Mouse (Mus musculus): ENCODE data around the gene Prkce. TPM values are rescaled to one million over a fixed set of nuclear protein-coding genes. Genes with fewer than 3 reads are reported as not detected.
A peak's percentile ranks its signal among the peaks of the same experiment; 100 is the strongest.

The Prkce gene
- total RNA-seq, 4 experiments from 2014 or later, result 11.4 to 14.5 (median 13.2) TPM

DNA sequence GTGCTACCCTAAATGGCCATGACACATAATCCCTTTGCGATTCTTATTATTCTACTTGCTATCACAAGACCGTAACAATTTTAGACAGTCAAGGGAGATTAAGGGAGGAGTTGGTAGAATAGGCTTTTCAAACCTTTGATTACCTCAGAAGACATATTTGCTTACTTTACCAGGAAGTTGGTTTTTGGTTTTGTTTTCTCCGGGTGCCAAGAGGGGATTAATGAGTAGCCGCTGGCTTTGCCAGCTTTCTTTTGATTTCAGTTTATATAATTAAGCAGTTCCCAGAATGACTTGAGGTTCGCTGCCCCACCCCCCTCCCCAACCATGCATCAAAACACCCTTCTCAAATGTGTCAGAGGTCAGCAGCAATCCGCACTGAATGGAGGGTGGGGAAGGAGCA, 384.4 kb downstream of the Prkce start:
- no peak for DNase-seq (ENCODE audit: low spot score in 2 of 2)

DNA sequence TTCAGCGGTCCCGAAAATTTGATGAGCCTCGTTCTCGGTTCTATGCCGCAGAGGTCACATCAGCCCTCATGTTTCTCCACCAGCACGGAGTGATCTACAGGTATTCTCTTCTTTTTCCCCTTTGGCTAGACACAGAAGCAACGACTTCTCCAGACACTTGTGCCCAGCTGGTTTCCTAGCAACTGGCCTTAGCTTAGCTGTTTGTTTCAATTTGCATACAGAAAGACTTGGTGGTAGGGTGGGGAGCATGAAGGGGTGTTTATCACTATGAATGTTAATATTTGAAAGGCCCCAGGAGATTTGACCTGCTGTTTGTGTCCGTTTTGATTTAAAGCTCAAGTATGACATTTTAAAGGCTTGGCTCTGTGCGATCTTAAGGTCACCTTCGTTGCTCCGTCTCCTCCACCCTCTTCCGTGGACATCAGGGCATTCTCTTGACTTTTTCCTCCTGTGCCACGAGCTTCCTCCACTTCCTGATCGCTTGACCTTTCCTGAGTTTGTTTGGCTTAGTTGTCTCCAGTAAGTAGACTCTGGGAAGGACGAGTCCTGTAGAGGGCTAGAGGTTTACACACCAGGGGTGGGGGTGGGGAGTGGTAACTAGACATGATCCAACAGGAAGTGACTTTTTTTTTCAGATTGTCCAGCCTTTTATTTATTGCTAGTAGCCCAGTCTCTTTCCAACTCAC, 391.8 kb downstream of the Prkce start:
- DNase-seq (ENCODE audit: low spot score in 2 of 2), result no peak

DNA sequence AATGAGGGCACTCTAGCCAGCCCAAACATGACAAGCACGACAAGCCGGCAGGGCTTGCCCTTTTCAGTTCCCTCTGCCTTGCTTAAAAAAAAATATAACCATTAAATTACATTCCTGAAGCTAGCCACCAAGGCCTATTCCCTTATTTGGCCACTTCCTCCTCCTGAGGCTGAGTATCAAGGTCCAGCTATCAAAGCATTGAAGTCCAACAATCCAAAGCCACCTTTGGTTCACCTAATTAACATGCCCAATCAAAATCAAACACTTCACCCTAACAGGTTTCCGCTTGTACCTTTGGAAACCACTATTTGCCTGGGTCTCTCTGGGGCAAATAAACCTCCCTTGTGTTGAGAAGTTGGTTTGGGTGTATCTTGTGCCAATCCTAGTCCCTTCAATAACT, 392.9 kb downstream of the Prkce start:
- DNase-seq (ENCODE audit: low spot score in 2 of 2), result no peak

DNA sequence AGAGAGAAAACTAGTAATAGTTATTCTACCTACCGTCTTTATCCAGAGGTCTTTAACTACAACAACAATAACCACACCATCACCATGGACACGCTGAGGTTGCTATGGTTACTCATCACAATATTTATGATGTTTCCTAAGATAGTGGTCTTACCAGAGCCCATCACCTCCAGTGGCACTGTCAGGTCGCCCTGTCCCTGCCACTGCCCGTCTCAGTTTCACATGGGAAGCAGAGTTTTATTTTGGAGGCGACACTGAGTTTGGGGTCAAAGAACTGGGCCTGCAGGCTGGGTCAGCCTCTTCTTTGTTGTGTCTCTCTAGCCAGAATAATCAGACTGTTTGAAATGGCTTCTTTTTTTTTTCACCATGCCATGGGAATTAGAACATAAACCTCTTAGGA, 402.9 kb downstream of the Prkce start:
- DNase-seq (ENCODE audit: low spot score in 2 of 2), result no peak

DNA sequence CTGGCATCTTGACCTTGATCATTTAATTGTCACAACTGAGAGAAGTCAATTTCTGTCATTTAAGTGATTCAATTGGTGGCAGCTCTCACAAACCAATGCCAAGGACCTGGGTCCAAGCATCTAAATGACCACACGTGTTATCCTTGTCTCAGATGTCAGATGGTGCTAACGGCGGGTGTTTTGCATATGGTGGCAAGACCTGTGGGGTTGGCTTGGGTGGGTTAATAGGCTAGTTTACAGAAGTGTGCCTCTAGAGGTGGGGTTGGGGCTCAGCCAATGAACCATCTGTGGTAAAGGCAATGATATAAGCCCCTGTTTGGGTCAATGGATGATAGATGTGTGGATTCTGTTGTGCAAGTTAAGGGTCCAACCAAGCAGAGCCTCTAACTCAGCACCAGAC, 403.7 kb downstream of the Prkce start:
- DNase-seq (ENCODE audit: low spot score in 2 of 2), result no peak

DNA sequence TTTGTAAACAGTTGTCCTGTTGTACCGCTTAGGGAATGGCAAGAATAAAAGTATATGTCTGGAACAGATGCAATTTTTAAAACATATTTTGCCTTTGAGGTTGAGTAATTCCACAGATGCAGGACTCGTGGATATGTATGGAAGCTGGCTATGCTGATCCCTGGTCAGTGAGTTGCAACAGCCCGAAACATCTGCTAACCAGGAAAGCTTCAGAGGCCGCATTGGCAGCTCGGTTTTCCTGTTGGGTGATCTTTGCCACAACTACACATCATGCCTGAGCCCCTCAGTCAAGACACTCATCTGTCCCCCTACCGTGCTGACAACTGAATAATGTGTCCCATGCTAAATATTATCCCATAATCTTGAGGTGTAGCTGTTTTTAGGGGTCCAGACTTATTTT, 404.6 kb downstream of the Prkce start:
- DNase-seq (ENCODE audit: low spot score in 2 of 2), result no peak

DNA sequence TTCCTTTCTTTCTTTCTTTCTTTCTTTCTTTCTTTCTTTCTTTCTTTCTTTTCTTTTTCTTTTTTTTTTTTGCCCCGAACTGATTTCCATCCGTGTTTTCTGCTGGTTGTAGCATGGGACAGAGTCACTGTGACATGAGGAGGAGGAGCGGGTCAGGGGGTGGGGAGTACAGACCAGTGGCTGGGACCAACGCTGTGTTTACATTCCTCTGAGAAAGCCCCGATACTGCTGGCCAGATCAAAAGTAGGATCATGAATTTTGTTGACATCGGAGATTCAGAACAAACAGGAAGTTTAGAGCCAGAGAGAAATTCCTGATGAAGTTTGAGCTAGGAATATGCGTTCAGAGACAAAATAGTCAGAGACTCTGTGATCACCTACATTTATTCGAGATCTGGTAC, 405.0 kb downstream of the Prkce start:
- no peak for DNase-seq (ENCODE audit: low spot score in 2 of 2)

DNA sequence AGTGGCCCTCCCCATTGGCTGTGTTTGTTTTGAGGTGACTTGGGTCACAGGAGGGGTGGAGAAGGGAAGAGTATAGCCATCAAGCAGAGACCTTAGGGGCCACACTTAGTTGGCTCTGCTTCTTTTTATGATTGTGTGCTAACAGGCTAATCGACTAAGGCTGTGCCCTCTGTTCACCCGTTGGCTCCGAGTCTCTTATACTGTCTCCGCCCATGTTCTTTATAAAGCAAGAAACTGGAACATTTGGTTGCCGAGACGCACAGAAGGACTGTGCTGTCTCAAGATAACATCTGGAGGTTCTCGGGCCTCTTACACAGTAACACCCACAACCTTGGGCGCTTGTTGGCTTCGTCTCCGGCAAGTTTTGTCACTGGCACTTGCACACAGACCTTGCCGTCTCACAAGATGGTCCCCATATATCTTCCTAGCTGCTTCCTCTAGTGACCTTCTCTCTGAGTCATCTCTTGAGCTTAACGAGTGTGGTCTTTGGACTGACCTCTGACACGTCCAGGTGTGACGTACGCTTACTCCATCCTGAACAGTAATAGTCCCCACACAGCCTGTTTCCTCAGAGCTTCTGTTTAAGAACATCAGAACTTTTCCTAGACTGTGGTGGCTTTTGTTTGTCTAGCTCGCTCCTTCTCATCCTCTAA, 406.1 kb downstream of the Prkce start:
- no peak for DNase-seq (ENCODE audit: low spot score in 2 of 2)

DNA sequence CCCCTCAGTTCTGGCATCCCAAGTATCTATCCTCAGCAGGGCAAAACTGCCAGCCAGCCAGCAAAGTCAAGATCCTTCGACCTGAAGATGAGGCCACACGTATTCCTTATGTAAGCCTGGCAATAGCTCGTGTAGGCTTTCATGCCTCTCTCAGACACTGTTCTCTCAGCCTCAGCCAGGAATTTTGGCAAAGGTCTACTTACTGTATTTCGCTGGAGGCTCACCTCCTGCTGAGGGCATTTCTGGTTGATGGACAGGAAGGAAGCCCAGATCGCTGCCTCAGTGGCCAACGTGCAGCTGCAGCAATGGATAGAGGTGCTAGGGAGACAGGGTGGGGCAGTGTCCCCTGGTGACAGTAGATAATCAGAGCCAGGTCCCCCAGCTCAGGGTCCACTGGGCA, 413.1 kb downstream of the Prkce start:
- no peak for DNase-seq (ENCODE audit: low spot score in 2 of 2)

DNA sequence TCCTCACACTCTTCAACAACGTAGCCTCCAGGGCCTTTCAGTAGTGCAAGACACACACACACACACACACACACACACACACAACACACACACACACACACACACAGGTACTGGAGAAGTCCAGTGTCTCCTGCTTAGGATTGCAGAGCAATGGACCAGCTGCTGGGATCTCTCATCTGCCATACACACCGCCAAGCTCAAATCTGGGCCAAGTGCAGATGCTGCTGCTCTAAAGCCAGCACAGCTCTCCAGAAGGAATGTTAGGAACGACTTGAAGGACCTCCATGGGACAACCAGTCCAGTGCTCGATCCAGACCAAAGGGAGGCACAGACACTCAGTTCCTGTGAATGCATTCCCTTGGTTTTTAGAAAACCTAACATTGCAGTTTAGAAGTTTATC, 414.8 kb downstream of the Prkce start:
- peak; percentile 15 to 27 for DNase-seq (ENCODE audit: low spot score in 2 of 2)

DNA sequence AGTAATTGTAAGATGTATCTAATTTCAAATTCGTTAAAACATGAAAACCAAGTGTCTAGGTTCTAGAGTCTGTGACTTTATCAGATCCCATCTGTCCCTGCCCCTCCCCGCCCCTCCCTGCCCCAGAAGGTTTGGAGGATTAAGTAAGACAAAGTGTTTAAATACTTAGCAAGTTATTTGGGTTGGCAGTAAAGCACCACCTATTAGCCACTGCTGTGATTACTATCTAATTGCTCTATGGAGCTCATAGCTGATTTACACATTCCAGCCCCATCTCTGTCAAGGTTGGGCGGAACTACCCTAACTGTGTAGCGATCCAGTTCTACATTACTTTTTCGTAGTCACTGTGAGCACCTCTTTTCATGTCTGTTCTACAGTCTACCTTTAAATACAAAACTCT, 418.9 kb downstream of the Prkce start:
- DNase-seq (ENCODE audit: low spot score in 2 of 2), result no peak

DNA sequence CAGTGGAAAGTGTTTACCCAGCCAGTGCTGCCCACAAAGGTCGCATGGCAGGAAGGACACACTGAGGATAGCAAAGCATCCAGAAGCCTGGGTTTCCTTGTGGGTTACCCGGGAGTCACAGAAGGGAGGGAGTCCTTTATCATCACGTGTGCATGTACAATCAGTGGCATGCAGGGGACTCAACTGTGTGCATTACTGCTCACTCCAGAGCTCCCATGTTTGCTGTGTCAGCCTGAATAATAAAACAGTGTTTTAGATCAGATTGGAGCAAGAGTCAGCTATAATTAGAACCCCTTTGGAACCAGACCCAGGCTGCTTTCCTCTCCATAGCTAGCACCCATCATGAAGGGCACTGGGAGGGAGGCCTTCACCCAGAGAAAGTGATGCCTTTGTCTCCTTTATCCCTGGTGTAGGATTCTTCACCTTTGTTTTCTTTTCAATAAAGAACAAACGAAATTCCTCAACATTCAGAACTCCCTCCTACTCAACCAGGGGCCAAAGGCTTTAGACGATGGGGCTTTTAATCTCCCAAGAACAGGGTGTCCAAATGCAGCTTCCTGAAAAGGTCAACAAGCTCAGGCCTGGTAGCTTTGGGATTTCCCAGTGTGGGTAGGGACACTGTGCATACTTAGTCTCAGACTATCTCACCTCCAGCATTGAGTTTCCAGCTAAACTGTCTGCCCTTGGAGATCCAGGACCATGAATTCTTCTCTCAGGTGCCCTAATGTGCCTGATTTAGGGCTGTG, 421.3 kb downstream of the Prkce start:
- DNase-seq (ENCODE audit: low spot score in 2 of 2), result no peak

DNA sequence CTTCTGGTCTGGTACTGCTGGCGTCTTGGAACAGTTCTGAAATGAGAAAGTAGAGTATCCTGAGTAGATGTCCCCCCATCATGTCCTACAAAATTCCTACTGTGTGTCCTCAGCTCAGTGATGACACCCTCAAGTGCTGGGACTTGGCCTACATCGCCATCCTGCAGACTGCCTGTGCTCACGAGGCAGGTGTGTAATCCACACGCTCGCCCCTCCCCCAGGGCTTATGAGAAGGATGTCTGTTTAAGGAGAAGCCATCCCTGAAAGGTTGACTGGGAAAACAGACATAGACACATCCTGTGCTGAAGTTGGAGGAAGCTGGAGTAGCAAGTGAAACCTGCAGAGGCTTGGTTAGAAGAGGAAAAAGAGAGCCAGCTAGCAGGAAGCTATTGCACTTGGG, 422.1 kb downstream of the Prkce start:
- DNase-seq (ENCODE audit: low spot score in 2 of 2), result no peak

DNA sequence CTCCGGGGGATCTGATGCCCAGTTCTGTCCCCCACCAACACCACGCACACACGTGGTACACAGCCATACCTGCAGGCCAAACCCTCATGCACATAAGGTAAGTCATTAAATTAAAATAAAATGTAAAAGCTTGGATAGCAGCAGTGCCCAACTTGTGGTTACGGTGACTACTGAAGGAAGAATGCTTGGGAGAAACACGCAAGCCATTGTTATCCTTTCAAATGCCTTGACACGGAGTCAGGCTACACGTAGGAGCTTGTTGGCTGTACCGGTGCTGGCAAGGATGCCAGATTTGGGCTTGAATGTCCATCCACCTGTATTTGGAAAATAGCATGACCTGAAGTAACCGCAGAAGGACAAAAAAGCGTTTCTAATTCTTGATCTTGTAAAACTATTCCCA, 423.7 kb downstream of the Prkce start:
- DNase-seq (ENCODE audit: low spot score in 2 of 2), result no peak

DNA sequence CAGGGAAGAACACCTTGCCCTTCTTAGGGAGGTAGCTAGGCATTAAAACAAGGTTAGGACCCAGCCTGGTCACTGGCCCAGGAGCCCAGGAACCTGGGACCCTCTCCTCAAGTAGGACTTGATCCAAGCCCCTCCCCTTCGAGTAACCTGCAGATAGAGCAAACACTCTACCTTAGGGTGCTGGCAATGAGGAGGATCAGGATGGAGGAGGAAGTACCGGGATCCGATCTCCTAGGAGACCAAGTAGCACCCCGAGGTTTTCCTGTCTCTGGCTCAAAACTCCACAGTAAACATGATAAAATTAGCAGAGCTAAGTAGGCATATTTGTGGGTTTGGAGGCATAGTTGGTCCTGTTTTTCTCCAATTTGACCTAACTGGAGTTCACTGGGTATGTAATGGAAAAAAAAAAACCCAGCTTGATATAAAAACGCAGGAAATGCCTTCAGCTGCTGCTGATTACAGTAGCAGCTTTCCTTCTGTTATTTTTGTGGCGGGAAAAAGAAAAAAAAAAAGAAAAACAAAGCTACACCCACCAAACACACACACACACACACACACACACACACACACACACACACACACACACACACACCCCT, 425.5 kb downstream of the Prkce start:
- DNase-seq (ENCODE audit: low spot score in 2 of 2), result no peak

DNA sequence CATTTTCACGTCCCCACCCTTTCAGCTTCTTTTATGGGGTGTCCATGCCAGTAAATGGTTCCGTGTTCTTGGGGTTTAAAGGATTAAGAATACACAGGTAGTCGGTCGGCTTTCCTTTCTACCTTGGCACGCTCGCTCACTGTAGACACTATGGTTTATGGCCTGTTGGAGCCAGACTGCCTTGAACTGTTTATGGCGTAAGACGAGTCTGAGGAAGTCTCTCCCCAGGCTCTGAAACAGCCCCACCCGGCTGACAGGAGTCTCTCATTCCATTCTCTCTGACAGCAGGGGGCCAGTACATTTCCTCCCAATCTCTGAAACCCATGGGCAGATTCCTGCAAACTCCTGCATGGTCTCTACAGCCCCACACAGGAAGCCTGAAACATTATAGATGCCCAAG, 427.9 kb downstream of the Prkce start:
- no peak for DNase-seq (ENCODE audit: low spot score in 2 of 2)

DNA sequence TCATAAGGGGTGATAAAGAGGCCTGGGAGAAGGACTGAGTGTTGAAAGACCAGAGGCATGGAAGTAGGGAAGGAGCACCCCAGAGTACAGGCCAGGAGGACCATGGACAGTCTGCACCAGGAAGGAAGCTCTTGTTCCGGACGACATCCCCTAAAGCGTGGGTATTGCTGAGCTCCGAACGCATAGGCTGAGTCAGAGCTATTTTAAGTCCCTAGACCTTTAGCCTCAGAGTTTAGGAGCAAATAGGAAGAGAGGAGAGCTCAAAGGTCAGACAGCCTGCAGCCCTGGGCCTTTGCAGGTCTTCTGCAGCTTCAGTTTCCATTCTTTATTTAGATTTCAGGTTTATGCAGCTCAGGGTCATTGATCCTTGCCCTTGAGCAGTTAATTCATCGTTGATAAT, 433.5 kb downstream of the Prkce start:
- DNase-seq (ENCODE audit: low spot score in 2 of 2), result no peak

DNA sequence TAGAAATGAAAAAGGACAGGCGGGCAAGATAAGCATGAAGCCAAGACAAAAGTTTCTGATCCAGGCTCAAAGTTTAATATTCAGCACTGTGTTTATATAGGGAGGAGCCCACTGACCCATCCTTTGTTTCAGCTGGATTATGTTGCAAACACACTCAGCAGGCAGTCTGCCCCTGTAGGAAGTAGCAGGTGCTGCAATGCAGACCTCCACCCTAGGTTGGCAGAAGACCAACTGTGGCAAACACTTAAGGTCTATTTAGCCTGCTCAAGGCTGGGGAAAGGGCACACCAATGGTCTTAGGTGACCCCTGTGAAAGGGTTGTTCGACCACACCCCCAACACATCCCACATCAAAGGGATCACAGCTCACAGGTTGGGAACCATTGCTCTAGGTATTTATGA, 434.3 kb downstream of the Prkce start:
- no peak for DNase-seq (ENCODE audit: low spot score in 2 of 2)

DNA sequence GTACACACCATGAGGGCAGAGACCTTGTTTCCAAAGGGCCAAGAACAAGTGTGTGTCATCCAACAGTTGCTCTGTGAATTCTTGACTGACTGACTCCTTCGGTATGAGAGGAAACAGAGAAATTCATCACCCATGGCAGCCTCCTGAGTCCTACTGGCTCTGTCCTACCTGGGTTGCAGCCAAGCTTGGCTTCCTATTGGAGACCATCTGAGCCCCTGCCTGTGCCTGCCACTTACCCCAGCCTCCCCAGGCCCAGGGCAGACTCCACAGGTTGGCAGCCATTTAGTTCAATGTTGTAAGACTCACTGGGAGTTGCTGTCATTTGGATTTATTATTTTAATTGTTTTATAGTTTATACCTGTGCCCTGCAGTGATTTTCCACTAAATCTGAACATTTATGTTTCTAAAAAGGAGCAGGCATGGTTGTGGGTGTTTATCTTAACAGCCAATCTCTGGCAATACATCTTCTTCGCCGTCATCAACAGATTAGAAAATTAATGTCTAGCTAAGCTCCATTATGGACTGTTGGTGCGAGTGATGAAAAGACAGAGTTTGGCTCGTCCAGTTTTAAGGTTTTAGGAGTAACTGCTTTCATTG, 436.4 kb downstream of the Prkce start:
- no peak for DNase-seq (ENCODE audit: low spot score in 2 of 2)

DNA sequence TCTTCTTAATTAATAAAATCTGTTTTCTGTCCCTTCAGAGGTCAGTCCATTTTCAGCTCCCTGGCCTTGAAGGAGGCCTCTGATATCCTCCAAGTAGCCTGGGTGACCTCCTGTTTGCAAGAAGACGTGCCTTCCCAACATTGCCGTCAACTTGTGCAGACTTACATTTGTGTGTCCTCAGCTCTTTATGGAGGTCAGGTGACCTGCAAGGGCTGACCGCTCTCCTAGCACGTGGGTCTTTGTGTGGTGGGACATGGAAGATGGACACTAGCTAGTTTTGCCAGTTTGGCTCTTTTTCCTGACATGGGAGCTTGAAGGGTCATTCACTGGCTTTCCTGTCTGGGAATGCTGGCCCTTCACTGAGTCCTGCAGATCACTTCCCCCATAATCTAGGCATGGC, 440.4 kb downstream of the Prkce start:
- no peak for DNase-seq (ENCODE audit: low spot score in 2 of 2)

DNA sequence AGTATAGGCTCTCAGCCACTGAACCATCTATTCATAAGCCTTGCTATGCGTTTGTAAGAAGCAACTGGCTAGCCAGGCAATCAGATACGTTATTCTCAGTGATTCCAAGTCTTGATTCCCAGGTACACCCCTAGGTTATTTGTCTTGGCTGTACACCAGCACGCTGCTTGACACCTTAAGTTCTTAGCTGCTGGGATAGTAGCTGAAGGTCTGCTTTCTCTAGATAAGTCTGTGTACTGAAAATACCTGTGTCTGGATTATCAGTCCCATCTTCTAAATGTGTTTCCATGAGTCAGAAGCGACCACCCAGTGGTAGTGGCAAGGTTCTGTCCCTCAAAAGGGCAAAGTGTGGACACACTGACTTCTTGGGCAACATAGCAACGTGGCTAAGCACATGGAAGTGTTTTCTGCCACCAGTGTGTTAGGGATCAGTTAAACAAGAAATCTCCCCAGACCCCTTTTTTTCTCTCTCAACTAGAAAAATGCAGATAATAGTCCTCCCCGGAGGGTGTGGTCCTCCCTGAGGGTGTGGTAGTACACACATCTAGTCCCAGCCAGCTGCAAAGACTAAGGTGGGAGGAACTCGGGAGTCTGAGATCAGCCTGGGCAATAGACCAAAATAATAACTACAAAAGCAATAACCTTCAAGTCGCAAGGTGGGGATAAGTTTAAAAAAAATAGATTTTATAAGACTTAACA, 442.8 kb downstream of the Prkce start:
- no peak for DNase-seq (ENCODE audit: low spot score in 2 of 2)
